Mouse (Mus musculus) frontal cortex, adult (tissue): ENCODE results near the gene Rtca.

Experiments used
- ATAC-seq: cut with Nextera tagmentation; 2 replicates; pipeline ENCODE4 v1.9.2; 2017; ENCODE audit warnings: mild to moderate bottlenecking, moderate library complexity, mixed read lengths; ENCODE audit not compliant: low TSS enrichment

Rtca gene

DNA sequence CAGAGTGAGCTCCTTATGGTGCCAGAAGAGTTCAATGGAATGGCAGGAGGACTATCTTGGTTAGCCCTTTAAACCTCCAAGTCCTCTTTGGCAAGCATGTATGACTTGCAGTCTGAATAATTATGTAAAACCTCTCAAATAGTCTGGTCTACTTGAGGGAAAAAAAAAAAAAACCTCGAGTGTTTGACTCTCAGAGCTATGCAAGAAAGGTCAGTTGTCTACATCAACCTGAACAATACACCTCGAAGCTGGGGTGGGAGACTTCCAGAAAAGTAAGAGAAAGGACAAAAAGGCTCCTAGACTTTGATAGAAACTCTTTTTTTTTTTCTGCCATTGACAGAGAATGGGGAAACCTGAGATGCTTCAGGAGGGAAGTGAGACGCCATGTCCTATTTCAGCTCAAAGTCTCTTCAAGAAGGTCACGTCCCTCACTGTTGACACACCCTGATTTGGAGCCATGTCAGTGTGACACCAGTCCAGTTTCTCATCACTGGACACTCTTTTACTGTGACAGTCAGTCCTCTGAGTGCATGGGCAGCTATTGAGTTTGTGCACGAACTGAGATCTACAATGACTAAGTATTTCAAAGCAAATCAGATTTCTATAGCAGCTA lies 31.2 kb downstream of the Rtca start:
- ATAC-seq: no peak

DNA sequence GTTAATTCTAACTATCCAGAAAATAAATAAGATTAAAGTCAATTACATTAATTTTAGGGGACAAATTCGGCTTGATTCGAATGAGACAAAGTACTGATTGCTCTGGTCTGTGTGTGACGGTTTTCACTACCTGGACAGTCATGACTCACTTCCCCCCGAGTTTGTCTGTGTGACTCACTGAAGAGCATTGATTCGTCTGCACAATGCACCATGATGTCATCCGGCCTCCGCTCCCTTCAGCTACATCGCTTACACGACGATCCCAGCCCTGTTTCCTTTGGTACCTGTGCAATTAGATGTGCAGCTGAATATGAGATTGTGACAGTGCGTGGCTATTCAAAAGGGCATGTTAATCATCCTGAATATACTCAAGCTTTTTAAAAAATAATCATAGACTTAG lies 33.4 kb downstream of the Rtca start:
- no peak for ATAC-seq

DNA sequence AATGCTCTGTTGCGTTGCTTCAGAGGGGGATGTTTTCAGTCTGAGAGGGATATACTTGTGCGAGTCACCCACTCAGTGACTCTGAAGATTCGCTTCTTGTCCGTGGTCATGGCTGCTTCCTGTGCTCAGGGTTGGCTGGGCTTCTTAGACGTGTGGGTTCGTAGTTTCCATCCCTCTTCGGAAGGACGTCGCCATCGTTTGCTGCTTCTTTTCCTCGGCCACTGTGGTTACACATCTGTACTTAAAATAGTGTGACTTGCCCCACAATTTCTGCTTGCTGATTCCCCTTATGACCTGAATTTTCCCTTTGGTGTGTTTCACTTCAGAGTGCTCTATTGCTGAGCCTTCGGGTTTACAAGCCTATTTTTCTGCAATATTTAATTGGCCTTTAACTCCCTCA lies 42.3 kb downstream of the Rtca start:
- no peak for ATAC-seq

DNA sequence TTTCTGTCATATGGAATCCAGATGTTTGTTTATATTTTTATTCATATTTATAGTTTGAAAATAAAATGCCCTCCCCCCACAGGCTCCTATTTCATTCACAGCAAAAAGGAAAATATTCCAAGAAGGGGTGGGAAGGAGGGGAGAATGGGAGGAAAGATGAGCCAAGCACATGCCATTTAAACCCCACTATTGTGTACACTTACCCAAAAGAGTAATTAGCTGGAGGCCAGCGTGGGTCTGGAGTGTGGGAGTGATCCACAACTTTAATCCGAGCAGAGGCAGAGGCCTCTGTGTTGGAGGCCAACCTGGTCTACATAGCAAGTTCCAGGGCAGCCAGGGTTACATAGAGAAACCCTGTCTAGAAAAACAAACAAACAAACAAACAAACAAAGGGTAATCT lies 43.7 kb downstream of the Rtca start:
- ATAC-seq: no peak

DNA sequence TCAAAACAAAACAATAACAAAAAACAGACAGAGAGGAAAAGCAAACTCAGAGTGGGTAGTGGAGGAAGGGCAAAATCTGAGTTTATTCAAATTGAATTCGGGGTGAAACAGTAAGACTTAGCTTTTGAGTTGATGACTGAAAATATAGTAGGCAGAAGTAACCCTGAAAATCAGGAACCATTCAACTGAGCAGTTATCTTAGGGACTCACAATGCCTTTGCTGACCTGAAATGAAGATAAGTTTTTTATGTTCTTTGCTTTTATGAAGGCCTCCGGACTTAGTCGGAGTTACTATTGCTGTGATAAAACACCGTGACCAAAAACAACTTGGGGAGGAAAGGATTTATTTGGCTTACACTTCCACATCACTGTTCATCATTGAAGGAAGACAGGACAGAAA lies 47.0 kb downstream of the Rtca start:
- no peak for ATAC-seq

DNA sequence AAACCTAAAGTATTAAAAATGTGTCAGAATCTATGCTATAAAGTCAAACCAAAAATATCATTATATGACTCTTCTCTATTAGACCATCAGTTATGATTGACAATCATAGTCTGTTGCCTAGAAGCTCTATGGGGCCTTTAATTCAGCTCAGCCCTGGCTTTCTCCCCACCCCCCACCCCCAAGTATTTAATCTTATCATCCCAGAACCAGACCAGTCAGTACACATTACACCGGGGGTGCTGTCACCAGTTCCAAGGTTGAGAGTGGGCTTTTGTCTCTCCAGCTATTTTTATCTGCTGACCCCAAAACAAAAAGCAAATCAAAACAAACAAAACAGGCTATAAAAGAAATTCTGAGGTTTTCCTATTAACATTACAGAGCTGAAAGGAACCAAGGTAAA lies 53.5 kb downstream of the Rtca start:
- ATAC-seq: no peak

DNA sequence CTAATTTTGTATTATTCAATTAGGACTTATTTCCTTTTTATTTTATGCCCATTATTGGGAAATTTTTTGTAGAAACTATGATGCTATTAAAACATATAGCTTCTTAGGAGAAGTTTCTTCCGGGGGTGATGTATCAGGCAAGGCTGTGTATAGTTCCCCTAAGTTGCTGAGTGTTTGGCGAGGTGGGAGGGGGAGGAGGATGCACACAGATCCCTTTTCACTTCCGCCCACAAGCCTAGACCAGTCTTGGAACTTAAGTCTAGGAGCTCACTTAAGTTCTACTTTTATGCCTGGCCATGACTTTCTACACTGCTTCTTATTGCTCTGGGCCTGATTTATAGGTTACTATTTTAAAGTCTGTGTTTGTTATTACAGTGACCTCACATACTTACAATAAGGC lies 57.3 kb downstream of the Rtca start:
- peak; percentile 38; the same call in 1 of the 2 replicates for ATAC-seq

DNA sequence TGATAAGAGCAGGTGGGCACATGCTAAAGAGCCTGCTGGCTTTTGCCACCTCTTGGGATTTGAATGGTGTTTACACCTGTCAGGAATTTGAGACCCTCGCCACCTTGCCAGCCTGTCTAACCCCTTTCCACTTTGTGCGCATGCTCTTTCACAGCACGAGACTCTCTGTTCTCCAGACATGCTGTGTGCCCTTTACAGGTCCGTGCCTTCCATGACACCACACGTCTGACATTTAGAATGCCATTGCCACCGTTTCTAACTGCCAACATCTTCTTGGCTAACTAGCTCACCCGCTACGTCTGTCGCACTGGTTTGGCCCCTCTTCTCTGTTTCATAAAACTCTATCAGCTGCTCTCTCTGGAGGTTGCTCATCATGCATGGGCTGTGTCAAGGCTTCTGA lies 63.7 kb downstream of the Rtca start:
- no peak for ATAC-seq

DNA sequence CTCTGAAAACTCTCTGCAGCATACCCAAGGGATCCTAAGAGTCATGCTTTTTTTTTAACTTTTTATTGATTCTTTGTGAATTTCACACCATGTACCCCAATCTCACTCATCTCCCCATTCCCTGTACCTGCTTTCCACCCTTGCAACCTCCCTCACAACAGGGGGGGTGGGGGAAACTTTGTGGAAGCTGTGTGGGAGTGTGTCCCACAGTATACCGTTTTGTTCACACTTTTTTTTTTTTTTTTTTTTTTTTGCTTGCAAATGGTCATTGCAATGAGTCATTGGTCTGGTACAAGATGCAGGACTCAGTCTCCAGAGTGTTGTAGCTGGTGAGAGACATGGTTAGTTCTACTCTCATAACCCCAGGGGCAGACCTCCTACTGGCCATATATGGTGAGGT lies 65.2 kb downstream of the Rtca start:
- ATAC-seq: no peak

DNA sequence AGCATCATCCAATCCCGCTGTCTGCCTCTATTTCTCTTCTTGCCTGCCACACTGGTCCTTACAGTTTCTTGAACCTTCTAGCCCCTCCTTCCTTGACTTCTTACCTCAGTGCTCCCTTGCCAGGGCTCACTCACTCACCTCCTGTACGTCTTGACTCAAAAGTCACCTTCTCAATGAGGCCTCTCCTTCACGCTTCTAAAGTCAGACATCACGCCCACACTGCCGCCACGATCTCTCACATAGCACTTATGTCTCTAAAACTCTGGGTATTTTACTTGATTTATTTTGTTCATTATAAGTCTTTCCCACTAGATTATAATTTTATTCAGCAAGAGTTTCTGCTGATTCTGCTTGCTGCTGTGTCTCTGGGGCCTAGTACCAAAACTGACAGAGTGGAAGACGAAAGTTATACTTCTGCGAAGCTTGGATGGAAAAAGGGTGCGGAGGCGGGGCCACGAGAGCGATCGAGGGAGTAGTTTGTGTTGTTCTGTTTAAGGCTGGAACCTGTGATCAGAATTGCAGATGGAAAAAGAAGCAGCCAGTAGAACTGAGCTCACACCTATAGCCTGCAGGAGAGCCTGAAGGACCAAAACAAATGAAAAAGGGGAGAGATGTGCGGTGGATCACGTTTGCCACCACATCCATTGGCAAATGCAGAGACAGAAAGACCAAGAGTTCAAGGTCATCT lies 66.3 kb downstream of the Rtca start:
- no peak for ATAC-seq

DNA sequence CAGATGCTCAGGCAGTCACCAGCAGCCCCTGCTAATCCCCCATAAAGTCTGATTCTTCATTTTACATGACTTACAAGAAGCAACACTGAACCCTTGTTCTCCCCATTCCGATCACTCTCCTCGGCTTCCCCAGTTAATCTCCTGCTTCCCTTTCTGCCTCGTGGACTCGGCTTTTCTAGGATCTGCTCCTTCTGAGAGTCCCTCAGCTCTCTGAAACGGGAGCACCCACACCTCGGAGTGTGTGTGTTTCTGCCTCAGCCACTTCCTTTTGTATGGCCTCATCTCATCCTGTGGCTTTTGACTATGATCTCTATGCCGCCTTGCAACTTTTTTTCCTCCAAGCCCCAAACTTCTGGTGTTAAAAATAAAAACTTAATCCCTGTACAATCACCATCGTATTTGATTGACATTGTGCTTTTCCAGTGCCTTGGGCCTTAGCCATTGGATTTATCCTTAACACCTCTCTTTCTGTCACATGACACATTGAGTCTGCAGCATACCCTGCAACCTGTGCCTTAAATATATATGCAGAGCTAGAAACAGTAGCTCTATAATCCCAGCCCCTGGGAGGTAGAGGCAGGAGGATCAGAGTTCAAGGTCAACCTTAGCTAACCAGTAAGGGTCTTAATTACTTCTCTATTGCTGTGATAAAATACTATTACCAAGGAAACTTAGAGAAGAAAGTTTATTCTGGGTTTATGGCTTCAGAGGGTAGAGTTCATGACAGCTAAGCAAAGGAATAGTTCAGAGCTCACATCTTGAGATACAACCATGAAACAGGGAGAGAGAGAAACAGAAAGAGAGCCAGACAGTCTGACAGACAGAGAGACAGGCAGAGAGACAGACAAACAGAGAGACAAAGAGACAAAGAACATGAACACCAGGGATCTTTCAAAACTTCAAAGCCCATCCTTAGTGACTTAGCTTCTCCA lies 67.7 kb downstream of the Rtca start:
- ATAC-seq: no peak
